Mouse (Mus musculus): ENCODE data around the gene Man2b2.

The Man2b2 gene

DNA sequence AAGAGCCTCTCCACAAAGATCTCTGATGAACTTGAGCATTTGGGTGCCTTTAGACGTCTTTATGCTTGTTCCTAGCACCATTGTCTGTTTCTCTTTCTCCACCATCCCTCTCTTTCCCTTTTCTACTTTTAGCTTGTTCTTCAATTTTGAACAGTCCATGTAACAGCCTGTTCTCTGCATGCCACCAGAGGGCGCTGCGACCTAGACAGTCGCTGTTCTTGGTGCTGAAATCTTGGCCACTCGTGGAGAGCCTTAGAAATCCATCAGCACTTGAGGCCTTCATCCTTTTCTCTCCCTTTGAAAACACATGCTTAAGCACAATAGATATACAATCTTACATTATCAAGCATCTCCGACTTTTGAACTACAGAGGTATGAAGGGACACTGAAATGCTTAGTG is 5.5 kb upstream of the Man2b2 start:
- peak; percentile 83 for DNase-seq (ENCODE audit: low read depth, low spot score)

DNA sequence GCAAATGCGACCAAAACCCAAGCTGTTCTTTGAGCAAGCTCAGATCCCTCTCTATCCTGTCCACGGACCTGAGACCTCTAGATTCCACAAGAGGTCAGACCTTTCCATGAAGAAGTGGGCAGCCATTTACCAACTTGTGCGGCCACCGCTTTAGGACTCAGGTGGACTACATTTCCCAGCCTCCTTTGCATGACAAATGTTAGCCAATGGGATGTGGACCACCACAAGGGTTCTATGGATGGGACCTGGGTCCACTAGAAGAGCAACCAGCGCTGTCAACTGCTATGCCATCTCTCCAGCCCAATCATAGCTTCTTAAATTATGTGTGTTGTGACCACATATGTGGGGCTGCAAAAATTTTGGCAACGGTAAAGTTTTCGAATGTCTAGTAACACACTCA is 819 bp upstream of the Man2b2 start:
- no peak for DNase-seq (ENCODE audit: low read depth, low spot score)

DNA sequence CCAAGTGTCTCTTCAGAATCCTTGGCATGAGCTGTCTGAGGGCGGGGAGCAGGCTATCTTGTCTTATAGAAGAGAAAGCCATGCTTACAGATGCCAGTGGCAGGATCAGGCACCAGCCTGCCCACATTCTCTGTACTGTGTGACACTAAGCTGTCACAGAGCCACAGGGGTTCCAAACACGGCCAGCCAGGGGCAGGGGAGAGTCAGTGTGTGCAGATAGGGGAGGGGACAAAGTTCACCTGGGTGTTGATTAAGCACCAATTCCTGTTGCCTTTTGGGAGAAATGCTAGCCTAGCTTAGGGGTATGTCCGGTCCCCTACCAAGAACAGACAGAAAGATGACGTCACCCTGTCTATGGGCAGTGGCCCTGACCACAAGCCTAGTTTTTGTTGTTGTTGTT is 1.4 kb downstream of the Man2b2 start:
- no peak for DNase-seq (ENCODE audit: low read depth, low spot score)

DNA sequence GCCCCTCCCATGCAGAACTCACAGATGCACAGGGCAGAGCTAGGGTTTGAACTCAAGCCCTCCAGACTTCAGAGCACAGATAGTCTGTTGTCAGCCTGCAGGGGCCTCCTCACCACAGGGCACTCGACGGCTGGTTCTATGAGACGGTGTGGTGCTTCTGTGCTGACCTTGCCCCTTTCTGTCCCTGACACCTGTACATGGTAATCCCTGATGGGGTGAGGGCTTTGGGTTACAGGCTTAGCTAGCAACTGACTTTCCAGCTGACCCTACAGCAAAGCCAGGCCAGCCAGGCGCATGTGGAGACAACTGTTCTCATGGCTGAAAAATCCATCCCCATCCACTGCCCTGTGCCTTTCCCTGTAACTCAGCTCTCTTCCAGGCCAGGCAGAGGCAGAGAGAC is 7.5 kb downstream of the Man2b2 start:
- DNase-seq (ENCODE audit: low read depth, low spot score): no peak

DNA sequence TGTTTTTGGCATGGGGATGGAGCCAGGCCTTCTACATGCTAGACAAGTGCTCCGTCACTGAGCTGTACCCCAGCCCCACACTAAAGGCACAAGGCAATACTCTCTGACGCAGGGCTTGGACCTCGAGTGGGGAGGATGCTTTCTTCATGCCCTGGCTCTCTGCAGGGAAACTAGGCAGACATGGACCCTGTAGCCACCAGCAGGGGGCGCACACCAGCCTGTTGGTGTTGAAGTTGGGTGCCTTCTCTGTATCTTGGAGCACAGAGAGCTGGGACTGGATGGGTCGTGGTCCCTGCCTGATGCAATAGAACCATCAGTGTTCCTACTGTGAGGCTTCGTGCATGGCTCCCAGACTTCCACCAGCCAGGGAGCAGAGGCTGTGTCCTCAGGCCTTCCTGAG is 10.3 kb downstream of the Man2b2 start:
- peak; percentile 58 for DNase-seq (ENCODE audit: low read depth, low spot score)

DNA sequence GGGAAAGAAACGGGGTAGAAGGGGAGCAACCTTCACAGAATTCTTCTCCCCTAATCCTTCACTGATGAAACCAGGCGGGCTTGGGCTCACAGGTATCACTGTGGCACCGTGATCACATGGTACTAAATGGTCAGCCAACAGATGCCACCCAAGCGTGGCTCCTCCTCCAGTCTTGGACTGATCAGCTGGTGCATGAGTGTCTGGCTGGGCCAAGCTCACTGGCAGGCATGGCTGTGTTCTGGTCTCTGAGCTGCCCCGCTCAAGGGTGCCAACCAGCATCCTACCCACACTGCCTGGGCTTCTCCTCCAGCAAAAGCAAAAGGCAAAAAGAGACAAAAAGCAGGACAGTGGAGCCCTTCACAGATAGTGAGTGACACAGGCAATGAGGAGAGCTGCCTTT is 10.7 kb downstream of the Man2b2 start:
- DNase-seq (ENCODE audit: low read depth, low spot score): no peak

DNA sequence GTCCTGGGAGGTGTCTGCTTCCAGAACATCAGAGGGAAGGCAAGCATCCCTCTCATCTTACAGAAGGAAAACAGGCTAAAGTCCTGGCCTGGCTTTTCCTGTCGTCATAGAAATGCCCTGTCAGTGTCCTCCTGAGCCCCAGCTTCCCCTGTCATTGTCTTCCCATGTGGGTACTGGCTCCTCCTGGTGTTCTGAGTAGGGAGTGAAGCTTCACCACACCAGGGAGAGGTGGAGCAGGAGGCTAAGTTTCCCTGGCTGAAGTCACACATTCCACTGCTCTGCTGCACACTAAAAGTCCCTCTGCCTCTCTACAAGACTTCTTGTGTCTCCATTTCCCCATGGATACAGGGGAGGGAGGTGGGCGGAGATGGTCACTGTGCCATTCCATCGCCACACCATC is 12.7 kb downstream of the Man2b2 start:
- peak; percentile 8 for DNase-seq (ENCODE audit: low read depth, low spot score)

DNA sequence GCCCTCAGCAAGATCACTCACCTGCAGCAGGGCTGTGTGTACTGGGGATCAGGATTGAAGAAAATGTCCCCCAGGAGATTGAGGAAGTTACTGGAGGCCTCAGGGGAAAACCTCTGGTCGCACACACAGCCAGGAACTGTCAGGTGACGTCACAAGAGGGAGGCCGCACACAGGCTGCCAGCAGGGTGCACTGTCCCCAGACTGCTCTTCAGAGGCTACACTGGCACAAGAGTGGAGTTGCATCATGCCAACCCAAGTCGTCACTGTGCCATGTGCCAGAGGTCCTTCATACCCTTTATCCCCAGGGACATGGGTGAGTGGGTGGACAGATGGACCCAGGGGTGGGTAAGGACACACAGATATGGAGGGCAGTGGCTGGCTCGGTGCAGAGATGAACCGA is 15.9 kb downstream of the Man2b2 start:
- DNase-seq (ENCODE audit: low read depth, low spot score): no peak

DNA sequence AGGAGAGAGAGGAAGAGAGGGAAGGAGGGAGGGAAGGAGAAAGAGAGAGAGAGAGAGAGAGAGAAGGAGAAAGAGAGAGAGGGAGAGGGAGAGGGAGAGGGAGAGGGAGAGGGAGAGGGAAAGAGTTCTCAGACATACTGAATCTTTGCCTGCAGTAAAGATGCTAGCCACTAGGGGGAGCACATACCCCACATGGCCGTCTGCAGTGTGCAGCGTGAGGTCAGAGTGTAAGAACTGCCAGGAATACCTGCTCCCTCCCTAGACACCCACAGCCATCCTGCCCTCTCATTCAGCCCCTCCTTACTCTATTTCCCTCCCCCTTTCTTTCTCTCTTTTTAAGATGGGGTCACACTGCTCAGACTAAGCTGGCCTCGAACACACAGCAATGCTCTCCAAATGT is 19.0 kb downstream of the Man2b2 start:
- peak; percentile 82 for DNase-seq (ENCODE audit: low read depth, low spot score)

DNA sequence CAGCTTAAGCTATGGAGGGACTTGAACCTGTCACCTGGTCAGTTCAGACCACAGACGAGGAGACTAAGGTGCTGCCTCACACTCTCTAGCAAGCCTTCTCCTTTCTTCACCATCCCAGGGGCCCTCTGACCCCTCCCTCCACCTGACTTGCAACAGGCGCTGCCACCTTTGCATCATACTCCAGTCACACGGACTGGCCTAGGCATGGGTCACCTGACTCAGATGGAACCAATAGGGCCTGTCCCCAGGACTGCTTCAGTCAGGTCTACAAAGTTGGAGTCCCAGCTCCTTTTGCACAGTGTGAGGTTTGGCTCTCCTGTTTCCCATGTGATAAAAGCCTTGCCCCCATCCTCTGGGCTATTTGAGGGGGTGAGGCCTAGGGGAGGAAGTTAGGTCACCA is 19.8 kb downstream of the Man2b2 start:
- no peak for DNase-seq (ENCODE audit: low read depth, low spot score)

DNA sequence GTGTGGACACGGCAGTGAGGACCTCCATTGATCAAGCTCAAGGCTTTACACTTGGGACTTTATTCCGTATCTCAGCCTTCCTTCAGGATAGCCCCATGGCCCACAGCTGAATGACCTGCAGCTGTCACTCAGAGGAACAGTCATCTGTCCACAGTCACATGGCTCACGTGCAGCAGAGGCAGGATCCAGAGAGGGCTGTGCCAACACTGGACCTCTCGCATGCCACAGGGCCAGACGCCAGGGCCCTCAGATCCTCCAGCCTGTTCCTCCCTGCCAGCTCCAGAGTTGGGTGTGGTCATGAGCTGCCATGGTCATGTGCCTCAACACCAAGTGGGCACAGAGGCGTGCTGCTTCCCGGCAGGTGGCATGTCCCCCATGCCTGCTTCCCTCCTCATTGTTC is 21.3 kb downstream of the Man2b2 start:
- no peak for DNase-seq (ENCODE audit: low read depth, low spot score)

DNA sequence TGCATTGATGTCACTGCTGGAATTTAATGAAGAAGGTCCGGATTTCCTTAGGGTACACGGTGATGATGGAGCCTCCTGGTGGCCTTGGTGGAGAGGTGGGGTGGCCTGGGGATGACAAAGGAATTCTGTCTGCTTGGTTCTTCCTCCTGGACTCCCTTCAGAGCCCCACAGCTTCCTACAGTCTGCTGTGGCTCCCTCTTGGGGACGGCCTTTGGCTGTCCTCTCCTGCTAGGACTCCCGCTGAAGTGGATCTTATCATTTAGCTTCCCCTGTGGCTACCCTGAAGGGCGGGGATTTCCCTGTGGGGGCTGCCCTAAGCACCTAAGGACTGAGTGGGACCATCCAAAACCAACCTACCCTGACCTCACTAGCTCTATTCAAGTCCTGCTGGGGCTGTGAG is 23.3 kb downstream of the Man2b2 start:
- DNase-seq (ENCODE audit: low read depth, low spot score): no peak

DNA sequence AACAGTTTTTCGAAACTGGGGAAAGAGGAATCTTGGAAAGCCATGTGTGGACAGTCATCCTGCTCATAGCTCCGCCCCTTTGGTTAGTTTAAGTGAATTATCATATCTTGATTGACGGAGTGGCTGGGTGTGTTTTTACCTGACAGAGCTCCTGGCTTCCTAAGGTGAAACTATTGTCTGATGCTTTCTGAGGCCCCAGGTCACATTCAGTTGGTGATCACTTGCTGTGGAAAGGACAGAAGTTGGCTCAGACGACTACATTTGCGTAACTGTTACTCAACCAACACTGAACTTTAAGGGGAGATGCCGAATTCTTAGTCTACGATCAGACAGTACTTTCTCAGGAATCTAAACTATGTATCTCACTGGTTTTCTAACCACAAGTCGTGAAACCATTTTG is 33.2 kb downstream of the Man2b2 start:
- DNase-seq (ENCODE audit: low read depth, low spot score): no peak

DNA sequence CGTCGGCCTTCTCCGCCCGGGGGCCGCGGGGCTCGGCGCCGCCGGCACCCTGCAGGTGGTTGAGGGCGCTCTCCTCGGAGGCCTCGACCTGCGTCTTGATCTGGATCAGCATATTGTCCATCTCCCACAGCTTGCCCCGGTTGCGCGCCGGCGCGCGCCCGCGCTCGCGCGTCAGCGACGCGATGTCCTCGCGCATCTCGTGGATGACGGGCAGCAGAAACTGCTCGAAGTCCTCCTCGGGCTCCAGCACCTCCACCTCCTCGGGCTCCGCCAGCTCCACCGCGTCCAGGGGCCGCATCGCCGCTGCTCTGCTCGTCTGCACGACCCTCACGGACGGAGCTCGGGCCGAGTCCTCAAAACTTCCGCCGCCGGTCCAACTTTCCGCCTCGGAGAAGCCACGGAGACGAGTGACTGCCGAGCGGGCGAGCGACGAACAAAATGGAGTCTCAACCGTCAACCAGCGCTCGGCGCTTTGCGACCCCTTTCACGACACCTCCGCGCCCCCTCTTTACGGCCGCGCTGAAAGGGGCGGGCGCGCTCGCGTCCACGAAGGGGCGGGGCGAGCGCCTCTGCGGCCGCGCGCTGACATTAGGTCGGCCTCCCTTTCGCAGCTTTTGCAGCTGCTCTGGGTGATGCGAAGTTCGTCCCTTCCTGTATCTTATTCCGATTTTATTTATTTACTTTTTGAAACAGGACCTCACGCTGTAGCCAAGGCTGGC is 34.0 kb downstream of the Man2b2 start, which contains the start of gene Mrfap1:
Mrfap1 (minus strand) TSS at position 477 of the 719 bp plus-strand sequence.
- DNase-seq (ENCODE audit: low read depth, low spot score): peak; percentile 96

DNA sequence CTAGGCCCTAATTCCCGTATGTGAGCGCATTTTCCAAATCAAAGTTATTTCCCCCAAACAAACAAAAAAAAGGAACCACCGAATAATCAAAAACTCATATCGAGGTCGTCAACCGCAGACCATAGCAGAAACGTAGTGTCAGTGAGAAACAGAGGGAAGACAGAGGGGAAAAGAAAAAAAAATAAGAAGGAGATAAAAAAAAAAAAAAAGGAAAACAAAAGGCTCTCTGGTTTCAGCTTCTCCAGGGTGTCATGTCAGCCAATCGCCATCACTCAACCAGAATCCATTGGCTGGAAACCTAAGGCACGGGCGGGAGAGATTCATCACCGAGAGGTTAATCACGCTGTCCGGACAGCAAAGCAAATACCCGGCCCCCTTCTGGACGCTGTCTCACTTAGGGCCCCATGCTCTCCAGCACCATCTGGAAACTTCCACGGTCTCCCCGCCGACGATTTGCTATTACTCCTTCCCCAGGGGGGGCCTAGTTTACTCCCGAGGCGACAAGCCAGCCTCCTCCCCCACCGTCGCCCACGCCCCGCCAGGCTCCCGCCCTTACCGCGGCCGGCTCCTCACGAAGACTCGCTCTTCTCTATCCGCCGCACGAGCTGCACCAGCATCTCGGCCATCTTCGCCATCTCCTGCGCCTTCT is 34.7 kb downstream of the Man2b2 start:
- DNase-seq (ENCODE audit: low read depth, low spot score): peak; percentile 73

DNA sequence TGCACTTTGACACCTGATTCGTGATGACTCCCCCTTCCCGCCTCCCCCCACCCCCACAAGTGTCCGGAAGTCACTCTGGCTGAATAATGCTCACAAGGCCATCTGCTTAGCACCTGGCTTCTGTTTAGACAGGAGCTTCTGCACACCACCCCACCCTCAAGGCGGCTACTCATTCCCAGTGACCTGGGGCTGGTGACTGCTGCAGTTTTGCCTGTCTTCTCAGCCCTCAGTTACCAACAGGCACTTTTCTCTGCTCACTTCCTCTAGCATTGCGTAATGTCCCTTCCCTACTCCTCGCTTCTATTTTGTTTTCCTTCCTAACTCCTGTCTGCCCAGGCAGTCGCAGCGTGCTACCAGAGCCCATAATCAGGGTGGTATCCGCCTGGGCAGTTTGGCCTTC is 38.6 kb downstream of the Man2b2 start:
- no peak for DNase-seq (ENCODE audit: low read depth, low spot score)

DNA sequence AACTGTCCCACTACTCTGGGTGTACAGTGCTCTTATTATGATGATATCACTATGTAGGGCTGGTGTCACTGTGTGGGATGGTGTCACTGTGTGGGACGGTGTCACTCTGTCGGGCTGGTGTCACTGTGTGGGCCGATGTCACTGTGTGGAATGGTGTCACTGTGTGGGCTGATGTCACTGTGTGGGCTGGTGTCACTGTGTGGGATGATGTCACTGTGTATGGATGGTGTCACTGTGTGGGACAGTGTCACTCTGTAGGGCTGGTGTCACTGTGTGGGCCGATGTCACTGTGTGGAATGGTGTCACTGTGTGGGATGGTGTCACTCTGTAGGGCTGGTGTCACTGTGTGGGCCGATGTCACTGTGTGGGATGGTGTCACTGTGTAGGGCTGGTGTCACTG is 44.4 kb downstream of the Man2b2 start:
- DNase-seq (ENCODE audit: low read depth, low spot score): no peak

DNA sequence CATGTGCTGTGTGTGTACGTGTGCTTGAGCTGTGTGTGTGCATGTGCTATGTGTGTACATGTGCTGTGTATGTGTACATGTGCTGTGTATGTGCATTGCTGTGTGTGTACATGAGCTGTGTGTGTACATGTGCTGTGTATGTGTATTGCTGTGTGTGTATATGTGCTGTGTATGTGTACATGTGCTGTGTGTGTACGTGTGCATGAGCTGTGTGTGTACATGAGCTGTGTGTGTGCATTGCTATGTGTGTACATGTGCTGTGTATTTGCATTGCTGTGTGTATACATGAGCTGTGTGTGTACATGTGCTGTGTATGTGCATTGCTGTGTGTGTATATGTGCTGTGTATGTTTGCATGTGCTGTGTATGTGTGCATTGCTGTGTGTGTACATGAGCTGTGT is 50.9 kb downstream of the Man2b2 start:
- DNase-seq (ENCODE audit: low read depth, low spot score): no peak

DNA sequence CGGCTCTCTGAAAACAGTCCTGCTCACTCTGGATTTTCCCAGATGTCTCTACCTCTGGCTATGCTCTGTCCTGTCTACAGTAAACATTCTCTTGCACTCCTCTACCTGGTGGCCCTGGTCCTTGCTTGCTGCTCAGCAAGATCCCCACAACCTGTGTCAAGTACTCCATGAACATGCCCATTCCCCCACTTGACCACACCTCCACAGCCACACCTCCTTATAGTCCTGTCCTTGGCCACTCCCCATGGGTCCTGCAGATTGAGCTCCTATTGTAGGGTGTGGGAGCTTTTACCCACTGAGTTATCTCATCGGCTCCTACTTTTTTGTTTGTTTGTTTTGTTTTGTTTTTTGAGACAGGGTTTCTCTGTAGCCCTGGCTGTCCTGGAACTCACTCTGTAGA is 51.6 kb downstream of the Man2b2 start:
- no peak for DNase-seq (ENCODE audit: low read depth, low spot score)

DNA sequence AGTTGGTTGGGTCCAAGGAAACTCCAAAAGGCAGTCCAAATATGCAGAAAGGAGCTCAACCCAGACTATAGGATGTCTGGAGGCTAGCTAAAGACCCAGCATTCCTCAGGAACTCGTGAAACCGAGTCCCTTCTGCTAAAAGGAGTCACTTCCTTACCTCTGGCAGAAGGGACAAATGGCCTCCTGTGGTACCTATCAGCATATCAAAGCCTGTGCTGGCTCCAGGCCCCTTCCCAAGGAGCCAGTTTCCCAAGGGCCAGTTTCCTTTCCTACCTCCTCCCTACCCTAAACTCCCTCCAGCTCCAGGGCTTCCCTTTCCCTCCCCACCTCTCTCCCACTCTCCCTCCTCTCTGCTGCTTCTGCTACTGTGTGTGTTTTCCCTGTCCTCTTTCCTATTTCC is 53.3 kb downstream of the Man2b2 start:
- DNase-seq (ENCODE audit: low read depth, low spot score): no peak

DNA sequence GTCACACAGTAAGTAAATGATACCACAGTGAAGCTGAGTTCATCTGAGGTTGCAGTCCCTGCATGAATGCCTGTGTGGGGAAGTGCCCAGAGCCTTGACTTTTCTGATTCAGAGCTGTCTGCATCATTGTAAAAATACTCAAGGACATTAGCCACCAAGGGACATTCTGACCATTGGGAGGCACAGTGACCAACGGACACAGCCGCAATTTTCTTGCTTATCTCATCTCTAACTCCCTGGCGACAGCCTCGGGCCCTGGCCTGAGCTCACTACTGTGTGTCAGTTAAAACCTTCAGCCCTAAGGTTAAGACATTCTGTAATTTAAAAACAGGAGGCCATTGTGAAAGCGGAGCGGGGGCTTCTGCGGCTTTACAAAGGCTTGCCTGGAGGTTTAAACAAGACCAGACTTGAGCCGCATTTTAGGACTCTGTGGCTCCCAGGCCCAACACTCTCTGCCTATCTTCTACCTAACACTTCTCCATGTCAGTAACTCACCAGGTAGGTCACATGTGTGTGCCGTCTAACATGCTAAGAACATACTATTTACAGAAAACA is 54.4 kb downstream of the Man2b2 start:
- DNase-seq (ENCODE audit: low read depth, low spot score): no peak

DNA sequence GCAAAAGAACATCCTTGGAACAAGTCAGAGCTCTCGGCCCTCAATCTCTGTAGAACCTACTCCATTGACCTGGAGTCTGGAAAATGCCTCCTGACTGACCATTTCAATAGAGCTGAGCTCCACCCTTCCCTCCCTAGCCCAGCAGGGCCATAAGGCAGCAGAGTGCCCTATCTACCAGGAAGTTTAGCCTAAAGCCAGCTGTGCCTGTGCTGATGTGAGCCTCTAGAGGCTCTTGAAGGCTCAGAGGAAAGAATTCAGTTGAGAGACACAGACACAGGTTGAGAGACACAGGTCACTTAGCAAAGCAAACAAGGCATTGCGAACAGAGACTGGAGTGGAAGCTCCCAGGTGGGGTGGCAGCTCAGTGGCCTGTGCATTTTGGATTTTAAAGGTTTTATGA is 55.1 kb downstream of the Man2b2 start:
- no peak for DNase-seq (ENCODE audit: low read depth, low spot score)

DNA sequence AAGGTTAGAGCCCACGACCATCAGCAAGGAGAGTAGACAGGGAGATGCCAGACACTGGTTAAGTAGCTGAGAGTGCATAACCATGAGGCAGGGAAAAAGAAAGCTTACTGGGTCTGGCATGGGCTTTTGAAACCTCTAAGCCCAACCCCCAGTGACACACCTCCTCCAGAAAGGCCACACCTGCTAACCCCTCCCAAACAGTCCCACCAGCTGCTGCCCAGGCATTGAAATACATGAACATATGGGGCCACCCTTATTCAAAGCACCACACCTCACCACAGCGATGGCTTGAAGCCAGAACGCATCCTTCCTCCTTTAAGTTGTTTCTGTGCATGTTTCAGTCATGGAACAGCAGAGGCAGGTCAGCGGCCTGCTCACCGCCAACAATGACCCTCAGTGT is 57.9 kb downstream of the Man2b2 start:
- DNase-seq (ENCODE audit: low read depth, low spot score): no peak
